18 mouse cellular contexts compared by ENCODE assay signal in the genomic region with DNA sequence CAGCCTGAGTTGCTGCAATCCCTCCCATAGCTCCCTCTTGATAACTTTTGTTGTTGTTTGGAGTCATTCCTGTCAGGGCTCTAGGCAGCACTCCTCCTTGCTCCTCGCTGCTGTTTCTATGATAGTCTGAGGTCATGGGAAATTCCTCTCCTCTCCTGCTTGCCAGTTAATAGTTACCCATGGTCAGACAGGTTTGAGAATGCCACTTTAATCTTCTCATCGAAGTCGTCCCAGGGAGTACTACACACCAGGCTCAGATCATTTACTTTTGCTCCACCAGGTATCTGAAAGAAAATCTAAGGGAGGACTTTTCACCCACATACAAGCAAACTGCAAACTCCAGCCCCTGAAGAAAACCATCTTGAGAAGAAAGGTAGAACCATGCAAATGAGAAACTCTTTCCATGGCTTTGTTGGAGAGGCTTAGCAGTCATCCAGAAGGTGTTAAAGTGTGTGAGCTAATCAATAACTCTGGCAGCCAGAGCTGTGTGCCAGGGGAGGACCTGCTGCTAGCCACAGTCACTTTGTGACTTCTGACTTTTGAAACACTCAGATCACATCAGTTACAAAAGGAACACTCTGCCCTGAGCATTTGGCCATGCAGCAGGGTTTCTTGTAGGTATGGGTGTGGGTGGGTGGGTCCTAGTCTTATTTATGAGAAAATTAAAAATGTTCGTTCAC. TPM values are rescaled to one million over a fixed set of nuclear protein-coding genes. Genes with fewer than 3 reads are reported as not detected.
DNase-seq lines count a peak whose midpoint lies in the region; ATAC-seq and TF ChIP-seq lines count a peak whose summit lies in the region.
"Had no signal": no experiment of that assay in that cellular context is flagged by ENCODE, and none has a peak within 500 bp of the region (broad histone marks: within the 10 kb centered on the region; RNA-seq: fewer than 3 reads in every experiment).

No protein-coding gene starts in this region.

- H3K4me3 ChIP-seq in stomach, embryonic 14.5 days (ENCODE audit: low read depth, low read length): no peak overlapping the region
- no peak overlapping the region for H3K4me3 ChIP-seq in stomach, postnatal 0 days (ENCODE audit: low read depth, low read length)
- H3K4me3 ChIP-seq in kidney, postnatal 0 days (replicated peaks; ENCODE audit: low read depth, low read length): no peak overlapping the region
- H3K4me3 ChIP-seq in neural tube, embryonic 15.5 days (replicated peaks): no peak overlapping the region
- H3K4me3 ChIP-seq: embryonic facial prominence, embryonic 13.5 days; hindbrain, embryonic 13.5 days; liver, embryonic 13.5 days had no signal

- 60% methylated on average over 4 of the region's 4 CpGs for WGBS in stomach, embryonic 14.5 days
- WGBS in stomach, postnatal 0 days: 50% methylated on average over 4 of the region's 4 CpGs
- 43% methylated on average over 4 of the region's 4 CpGs for WGBS in kidney, postnatal 0 days
- 81% methylated on average over 4 of the region's 4 CpGs for WGBS in neural tube, embryonic 15.5 days

- no peak for TF ChIP-seq CTCF in stomach, postnatal 0 days (IDR thresholded peaks at IDR 0.05; ENCODE audit: low read depth)
- no peak for TF ChIP-seq CTCF in kidney, postnatal 0 days (IDR thresholded peaks at IDR 0.05; ENCODE audit: low read depth)

- H3K27me3 ChIP-seq in stomach, embryonic 14.5 days (ENCODE audit: control insufficient read depth, insufficient read depth, low read length): no peaks in the 10 kb centered on the region
- no peaks in the 10 kb centered on the region for H3K27me3 ChIP-seq in stomach, postnatal 0 days (ENCODE audit: control insufficient read depth, insufficient read depth, low read length)
- no peaks in the 10 kb centered on the region for H3K27me3 ChIP-seq in kidney, postnatal 0 days (ENCODE audit: insufficient read depth, low read length)
- H3K27me3 ChIP-seq in neural tube, embryonic 15.5 days (replicated peaks): no peaks in the 10 kb centered on the region
- H3K27me3 ChIP-seq: embryonic facial prominence, embryonic 13.5 days; hindbrain, embryonic 13.5 days; liver, embryonic 13.5 days had no signal

- no peaks in the 10 kb centered on the region for H3K9me3 ChIP-seq in stomach, embryonic 14.5 days (ENCODE audit: control insufficient read depth, low read depth, low read length)
- no peaks in the 10 kb centered on the region for H3K9me3 ChIP-seq in stomach, postnatal 0 days (ENCODE audit: control insufficient read depth, low read length)
- H3K9me3 ChIP-seq in kidney, postnatal 0 days (replicated peaks; ENCODE audit: low read length): no peaks in the 10 kb centered on the region
- no peaks in the 10 kb centered on the region for H3K9me3 ChIP-seq in neural tube, embryonic 15.5 days (replicated peaks)
- H3K9me3 ChIP-seq: embryonic facial prominence, embryonic 13.5 days; hindbrain, embryonic 13.5 days; liver, embryonic 13.5 days had no signal

- no peaks in the 10 kb centered on the region for H3K36me3 ChIP-seq in stomach, embryonic 14.5 days (ENCODE audit: control insufficient read depth, insufficient read depth, low read length)
- H3K36me3 ChIP-seq in stomach, postnatal 0 days (ENCODE audit: control insufficient read depth, insufficient read depth, low read length): no peaks in the 10 kb centered on the region
- no peaks in the 10 kb centered on the region for H3K36me3 ChIP-seq in kidney, postnatal 0 days (ENCODE audit: insufficient read depth, low read length)
- H3K36me3 ChIP-seq in neural tube, embryonic 15.5 days: no peaks in the 10 kb centered on the region
- H3K36me3 ChIP-seq: embryonic facial prominence, embryonic 13.5 days; hindbrain, embryonic 13.5 days; liver, embryonic 13.5 days had no signal

- peaks cover 6% of the 10 kb centered on the region; the same call in 1 of the 2 replicates for H3K4me1 ChIP-seq in stomach, embryonic 14.5 days (ENCODE audit: control insufficient read depth, insufficient read depth, low read length)
- 0 out of 2 replicates have a peak, but pooled peaks cover 2% of the 10 kb centered on the region for H3K4me1 ChIP-seq in stomach, postnatal 0 days (replicated peaks; ENCODE audit: control insufficient read depth, insufficient read depth)
- 0 out of 2 replicates have a peak, but pooled peaks cover 4% of the 10 kb centered on the region for H3K4me1 ChIP-seq in kidney, postnatal 0 days (replicated peaks; ENCODE audit: insufficient read depth, low read length)
- no peaks in the 10 kb centered on the region for H3K4me1 ChIP-seq in neural tube, embryonic 15.5 days
- H3K4me1 ChIP-seq: embryonic facial prominence, embryonic 13.5 days; hindbrain, embryonic 13.5 days had no signal

- no peak overlapping the region for H3K4me2 ChIP-seq in stomach, embryonic 14.5 days (replicated peaks; ENCODE audit: low read depth, low read length)
- H3K4me2 ChIP-seq in stomach, postnatal 0 days (replicated peaks; ENCODE audit: low read depth): no peak overlapping the region
- H3K4me2 ChIP-seq in kidney, postnatal 0 days (ENCODE audit: low read length): peak overlapping the region; percentile 5; the same call in 1 of the 2 replicates
- H3K4me2 ChIP-seq in neural tube, embryonic 15.5 days: no peak overlapping the region
- H3K4me2 ChIP-seq: embryonic facial prominence, embryonic 13.5 days; heart, embryonic 11.5 days; hindbrain, embryonic 13.5 days; liver, embryonic 13.5 days; midbrain, embryonic 11.5 days had no signal

- DNase-seq in stomach, postnatal 0 days (ENCODE audit: low spot score): no peak
- peak; percentile 67 for DNase-seq in kidney, adult 18-20 months
- peak; percentile 39 for DNase-seq in kidney, postnatal 0 days (ENCODE audit: low spot score)
- no peak for DNase-seq in adipocyte (ENCODE audit: low spot score)
- DNase-seq in right cerebral cortex, adult 18-20 months: no peak
- DNase-seq: B cell, adult 2 months; cerebellum, postnatal 10 days; heart, postnatal 10 days; liver, embryonic 13.5 days; thymus, postnatal 4 days had no signal

- H3K27ac ChIP-seq in stomach, embryonic 14.5 days (ENCODE audit: low read length): no peak overlapping the region
- no peak overlapping the region for H3K27ac ChIP-seq in stomach, postnatal 0 days (replicated peaks)
- peak overlapping the region; percentile 79 for H3K27ac ChIP-seq in kidney, postnatal 0 days
- H3K27ac ChIP-seq in neural tube, embryonic 15.5 days (replicated peaks): no peak overlapping the region
- H3K27ac ChIP-seq: embryonic facial prominence, embryonic 13.5 days; hindbrain, embryonic 13.5 days; liver, embryonic 13.5 days had no signal

- ATAC-seq in stomach, embryonic 14.5 days (ENCODE audit: insufficient number of reproducible peaks, insufficient read depth, low FRiP score, low read depth): peak; percentile 46; the same call in 1 of the 2 replicates
- no peak for ATAC-seq in stomach, postnatal 0 days (ENCODE audit: low FRiP score, low TSS enrichment)
- ATAC-seq in kidney, postnatal 0 days (replicated peaks; ENCODE audit: low FRiP score, low read depth): peak; percentile 95
- ATAC-seq in neural tube, embryonic 15.5 days (ENCODE audit: low FRiP score): no peak
- ATAC-seq: forebrain, embryonic 16.5 days; inflammation-experienced regulatory T-cells, adult 6 months had no signal

- no peak for TF ChIP-seq EP300 in stomach, postnatal 0 days (optimal IDR thresholded peaks at IDR 0.05)

- no peak overlapping the region for H3K9ac ChIP-seq in stomach, embryonic 14.5 days (replicated peaks; ENCODE audit: low read depth, low read length)
- H3K9ac ChIP-seq in stomach, postnatal 0 days (ENCODE audit: low read length): no peak overlapping the region
- H3K9ac ChIP-seq in kidney, postnatal 0 days (ENCODE audit: low read depth, low read length): no peak overlapping the region
- no peak overlapping the region for H3K9ac ChIP-seq in neural tube, embryonic 15.5 days (replicated peaks)
- H3K9ac ChIP-seq: embryonic facial prominence, embryonic 13.5 days; hindbrain, embryonic 13.5 days; liver, embryonic 13.5 days had no signal

RNA-seq across cellular contexts. Expression of gene Pkn2, which starts 36.1 kb away (rescaled TPM):
- 57.1 and 57.7 TPM in 2 replicates for polyA plus RNA-seq in stomach, embryonic 14.5 days (2014; fragmentation: Nextera tagmentation; extraction: Ambion mirVana)
- 32.4 and 38.7 TPM in 2 replicates for polyA plus RNA-seq in stomach, postnatal 0 days (2015; fragmentation: Nextera tagmentation; extraction: Ambion mirVana)
- polyA plus RNA-seq in kidney, postnatal 0 days (2015; fragmentation: Nextera tagmentation; extraction: Ambion mirVana): 55.7 and 63.7 TPM in 2 replicates
- polyA plus RNA-seq in neural tube, embryonic 15.5 days (2015; fragmentation: Nextera tagmentation; extraction: Ambion mirVana): 21.7 and 24.6 TPM in 2 replicates

Comparison
In these comparisons a context has a peak if more than half of its experiments do, and no peak if none do; other contexts are left out.
1. ATAC-seq: peak in stomach, embryonic 14.5 days (single experiment) and kidney, postnatal 0 days (single experiment); none in stomach, postnatal 0 days (single experiment) and neural tube, embryonic 15.5 days (single experiment).
2. DNase-seq: peak in kidney, adult 18-20 months (single experiment) and kidney, postnatal 0 days (single experiment); none in stomach, postnatal 0 days (single experiment), adipocyte (single experiment) and right cerebral cortex, adult 18-20 months (single experiment).